ENCODE assay signal across 26 mouse cellular contexts in genomic region chr10:109508553-109508952, GRCm38 (mm10).
"Had no signal": no experiment of that assay in that cellular context is flagged by ENCODE, and none has a peak within 500 bp of the region (broad histone marks: within the 10 kb centered on the region; RNA-seq: fewer than 3 reads in every experiment).

No protein-coding gene starts in this region.

- DNase-seq: cerebellum, adult 8-10 months; cerebellum, adult 9-10 months; cerebellum, adult 9-11 months; cerebellum, postnatal 10 days; cerebellum, postnatal 14 days; cerebellum, postnatal 25 days; cerebellum, postnatal 36 days; embryo, embryonic 11 days; forebrain, postnatal 0 days; gastrocnemius, adult 2 months; gastrocnemius, postnatal 10 days; gastrocnemius, postnatal 14 days; gastrocnemius, postnatal 25 days; gastrocnemius, postnatal 36 days; heart, adult 11 months; heart, adult 18-20 months; heart, adult 2 months had no signal

- H3K4me3 ChIP-seq: embryonic facial prominence, embryonic 10.5 days; embryonic facial prominence, embryonic 12.5 days; embryonic facial prominence, embryonic 13.5 days; embryonic facial prominence, embryonic 15.5 days; erythroblast, embryonic 14.5 days; forebrain, embryonic 10.5 days; forebrain, embryonic 12.5 days; forebrain, embryonic 13.5 days; forebrain, embryonic 15.5 days; gastrocnemius, adult 2 months; heart, adult 2 months had no signal

- H3K4me2 ChIP-seq: embryonic facial prominence, embryonic 12.5 days; embryonic facial prominence, embryonic 13.5 days; embryonic facial prominence, embryonic 15.5 days; forebrain, embryonic 12.5 days; forebrain, embryonic 13.5 days; forebrain, embryonic 15.5 days had no signal

- H3K27me3 ChIP-seq: embryonic facial prominence, embryonic 12.5 days; embryonic facial prominence, embryonic 13.5 days; embryonic facial prominence, embryonic 15.5 days; forebrain, embryonic 12.5 days; forebrain, embryonic 13.5 days; forebrain, embryonic 15.5 days had no signal

- H3K36me3 ChIP-seq: embryonic facial prominence, embryonic 10.5 days; embryonic facial prominence, embryonic 12.5 days; embryonic facial prominence, embryonic 13.5 days; embryonic facial prominence, embryonic 15.5 days; forebrain, embryonic 10.5 days; forebrain, embryonic 12.5 days; forebrain, embryonic 15.5 days had no signal
